8 mouse cellular contexts compared by ENCODE assay signal in the genomic region with DNA sequence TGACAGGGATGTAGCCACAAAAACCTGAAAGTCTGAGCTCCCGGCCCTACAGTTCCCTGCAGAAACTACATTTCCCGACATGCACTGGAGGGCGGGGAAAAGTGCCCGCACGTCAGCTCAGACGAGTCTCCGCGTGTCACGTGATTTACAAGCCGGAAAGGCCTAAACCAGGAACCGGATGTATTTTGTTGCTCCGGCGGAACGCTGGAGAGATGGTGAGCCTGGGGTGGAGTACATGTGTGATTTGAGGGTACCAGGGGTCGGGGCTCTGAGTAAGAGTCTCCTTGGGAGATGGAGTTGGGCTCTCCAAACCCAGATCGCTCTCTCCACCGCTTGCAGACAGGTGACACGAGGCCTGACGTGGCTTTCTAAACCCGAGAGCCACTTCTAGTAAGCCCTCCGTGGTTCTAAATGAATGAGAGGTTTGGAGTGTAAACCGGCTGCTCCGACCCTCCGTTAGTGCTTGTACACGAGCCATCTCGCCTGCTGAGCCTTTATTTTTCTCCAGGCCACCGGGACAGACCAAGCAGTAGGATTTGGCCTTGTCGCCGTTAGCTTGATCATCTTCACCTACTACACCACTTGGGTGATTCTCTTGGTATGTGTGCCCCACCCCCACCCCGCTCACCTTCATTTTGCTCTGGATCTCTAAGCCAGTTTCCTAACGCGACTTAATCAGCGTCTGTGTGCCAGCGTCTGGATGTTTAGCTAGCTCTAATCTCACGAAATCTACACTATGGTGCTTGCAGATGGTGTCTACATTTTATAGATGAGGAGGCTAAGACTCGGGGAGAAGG. TPM values are rescaled to one million over a fixed set of nuclear protein-coding genes. Genes with fewer than 3 reads are reported as not detected.
DNase-seq lines count a peak whose midpoint lies in the region; ATAC-seq lines count a peak whose summit lies in the region.

Dpm2 (plus strand) TSS at position 161 of the 797 bp plus-strand sequence.

- ATAC-seq in inflammation-experienced regulatory T-cells, adult 6 months, result peak; percentile 84
- ATAC-seq in megakaryocyte-erythroid progenitor cell, adult 5-6 weeks (replicated peaks; ENCODE audit: low FRiP score, low TSS enrichment, poor library complexity, severe bottlenecking), result peak; percentile 72

- intact Hi-C loops in gastrocnemius, postnatal 14 days (cut with DNase I; ENCODE audit: low total_unique reads), result no loop called here
- intact Hi-C loops in left cerebral cortex, postnatal 10 days (cut with DNase I), result no loop called here

- peak; percentile 91 to 96 for DNase-seq in adrenal gland, adult (ENCODE audit: inconsistent age in 2 of 2, low spot score in 1 of 2)
- peak; percentile 96 for DNase-seq in embryo, embryonic 10.5 days (ENCODE audit: low spot score)
- peak; percentile 90 for DNase-seq in gastrocnemius, postnatal 14 days
- peak; percentile 93 to 94 for DNase-seq in left cerebral cortex, postnatal 10 days (ENCODE audit: extremely low spot score in 1 of 2, low spot score in 2 of 2)
- peak; percentile 91 for DNase-seq in right cerebral cortex, postnatal 25 days
- peak; percentile 81 to 89 for DNase-seq in urinary bladder, postnatal 4 days (ENCODE audit: low spot score in 2 of 2)

RNA-seq across cellular contexts. Expression of gene Dpm2, which starts in this region (rescaled TPM):
- 10 to 100 TPM; 17.6 to 17.8 TPM for total RNA-seq in gastrocnemius, postnatal 14 days (2021)
- 100 to 1,000 TPM; 126 to 160 (median 144) TPM for polyA plus RNA-seq in inflammation-experienced regulatory T-cells, adult 6 months (2017; shearing (Covaris generic))
- total RNA-seq in left cerebral cortex, postnatal 10 days (2021), result 10 to 100 TPM; 83.9 to 86.8 TPM
- total RNA-seq in megakaryocyte-erythroid progenitor cell, adult 5-6 weeks (2014; fragmentation: Nextera tagmentation), result 94.2 and 108 TPM in 2 replicates
- 33.0 and 38.5 TPM in 2 replicates for total RNA-seq in megakaryocyte-erythroid progenitor cell, adult 5-6 weeks (2017)

Comparison
In these comparisons a context has a peak if more than half of its experiments do, and no peak if none do; other contexts are left out.
1. Peak in every context shown above with its lines: DNase-seq and ATAC-seq.